Mouse (Mus musculus): Measurements from ENCODE around the gene Sspo.

The Sspo gene

GRCm38 (mm10) chr6:48447929-48448328 is at the start of gene Sspo:
Gene Sspo, plus strand, starts transcription at chr6:48448229.
- no peak for DNase-seq

- DNase-seq = peak; percentile 10
These were observed 48.1 kb upstream of the Sspo start for GRCm38 (mm10) chr6:48399906-48400305.

GRCm38 (mm10) chr6:48404071-48404470 is 44.0 kb upstream of the Sspo start:
- DNase-seq = no peak

GRCm38 (mm10) chr6:48409726-48410343 is 38.2 kb upstream of the Sspo start:
- peak; percentile 6 for DNase-seq

- no peak for DNase-seq
These were observed 37.5 kb upstream of the Sspo start for GRCm38 (mm10) chr6:48410551-48410950.

GRCm38 (mm10) chr6:48411193-48412092 is 36.6 kb upstream of the Sspo start:
- DNase-seq = no peak

- DNase-seq = no peak
These were observed 35.9 kb upstream of the Sspo start for GRCm38 (mm10) chr6:48412147-48412546.

GRCm38 (mm10) chr6:48412662-48413061 is 35.4 kb upstream of the Sspo start:
- DNase-seq = no peak

GRCm38 (mm10) chr6:48413081-48413480 is 34.9 kb upstream of the Sspo start:
- no peak for DNase-seq

- DNase-seq = no peak
These were observed 33.1 kb upstream of the Sspo start for GRCm38 (mm10) chr6:48414886-48415285.

GRCm38 (mm10) chr6:48415636-48416035 is 32.4 kb upstream of the Sspo start:
- no peak for DNase-seq

- no peak for DNase-seq
These were observed 31.5 kb upstream of the Sspo start for GRCm38 (mm10) chr6:48416486-48416885.

- DNase-seq = no peak
These were observed 27.4 kb upstream of the Sspo start for GRCm38 (mm10) chr6:48420647-48421046.

GRCm38 (mm10) chr6:48423336-48423735 is 24.7 kb upstream of the Sspo start:
- peak; percentile 74 for DNase-seq

GRCm38 (mm10) chr6:48424074-48424473 is 24.0 kb upstream of the Sspo start:
- no peak for DNase-seq

- no peak for DNase-seq
These were observed 21.1 kb upstream of the Sspo start for GRCm38 (mm10) chr6:48426956-48427355.

- no peak for DNase-seq
These were observed 19.1 kb upstream of the Sspo start for GRCm38 (mm10) chr6:48428769-48429557.

GRCm38 (mm10) chr6:48430748-48431147 is 17.3 kb upstream of the Sspo start:
- DNase-seq = no peak

GRCm38 (mm10) chr6:48432893-48433816 is 14.9 kb upstream of the Sspo start:
- no peak for DNase-seq

GRCm38 (mm10) chr6:48434651-48435050 is 13.4 kb upstream of the Sspo start:
- DNase-seq = no peak

GRCm38 (mm10) chr6:48435111-48435510 is 12.9 kb upstream of the Sspo start:
- DNase-seq = no peak

GRCm38 (mm10) chr6:48435706-48436349 is 12.2 kb upstream of the Sspo start:
- DNase-seq = no peak
